Mouse (Mus musculus) cerebellum, adult 2 months (tissue): ENCODE data around the gene Cacna1s.

Experiments
- CTCF ChIP-seq: fragments of 200-500 bp; IDR thresholded peaks from 2 replicates; pipeline ENCODE4 v1.5.1; 2011; ENCODE audit warnings: low read depth, mild to moderate bottlenecking, control low read depth, low read length, moderate library complexity, borderline replicate concordance; ENCODE audit not compliant: insufficient read depth
- POLR2A ChIP-seq: fragments of 200-500 bp; IDR thresholded peaks from 2 replicates; pipeline ENCODE4 v1.6.1; 2011; ENCODE audit warnings: low read length, control low read depth, borderline replicate concordance; ENCODE audit not compliant: insufficient read depth

DNA sequence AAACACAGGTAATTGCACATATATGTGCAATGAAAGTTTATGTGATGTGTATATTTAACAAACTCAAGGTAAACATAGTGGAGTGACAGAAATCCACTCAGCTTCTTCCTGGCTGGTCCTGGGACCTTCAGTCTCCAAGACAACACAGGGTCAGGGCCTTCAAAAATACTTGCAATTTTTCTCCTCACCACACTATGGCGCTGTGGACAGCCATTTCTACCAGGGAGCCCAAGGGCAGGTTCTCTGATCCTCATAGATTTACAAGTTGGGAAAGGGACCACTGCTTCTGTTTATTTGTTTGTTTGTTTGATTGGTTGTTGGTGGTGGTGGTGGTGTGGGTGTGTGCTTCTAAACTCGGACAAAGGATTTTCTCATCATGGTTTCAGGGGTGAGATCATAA is 5.1 kb upstream of the Cacna1s start:
- TF ChIP-seq CTCF (peak; percentile 55; the same call in 1 of the 2 replicates), POLR2A (no peak)
